ENCODE assay signal across 20 mouse cellular contexts in genomic region chr2:38131538-38131937, GRCm38 (mm10).
"Had no signal": no experiment of that assay in that cellular context is flagged by ENCODE, and none has a peak within 500 bp of the region (broad histone marks: within the 10 kb centered on the region; RNA-seq: fewer than 3 reads in every experiment).

No protein-coding gene starts in this region.

- ATAC-seq: intestine, embryonic 15.5 days had no signal

- H3K9me3 ChIP-seq: intestine, embryonic 15.5 days; lung, embryonic 15.5 days; megakaryocyte, embryonic 14.5 days; stomach, embryonic 15.5 days had no signal

- H3K4me2 ChIP-seq: intestine, embryonic 15.5 days; lung, embryonic 15.5 days; midbrain, embryonic 11.5 days; stomach, embryonic 15.5 days had no signal

- H3K4me3 ChIP-seq: intestine, embryonic 15.5 days; layer of hippocampus, adult 2 months; left cerebral cortex, adult 2 months; lung, embryonic 15.5 days; megakaryocyte, embryonic 14.5 days; stomach, embryonic 15.5 days had no signal

- H3K4me1 ChIP-seq: intestine, embryonic 15.5 days; lung, embryonic 15.5 days; stomach, embryonic 15.5 days had no signal

- H3K27me3 ChIP-seq: intestine, embryonic 15.5 days; lung, embryonic 15.5 days; megakaryocyte, embryonic 14.5 days; stomach, embryonic 15.5 days had no signal

- DNase-seq: kidney, adult 18-20 months; kidney, adult 9 months; kidney, postnatal 14 days; kidney, postnatal 4 days; layer of hippocampus, adult 9-11 months; layer of hippocampus, postnatal 36 days; lung, adult 18-20 months; lung, postnatal 10 days; lung, postnatal 36 days; midbrain, embryonic 14.5 days; right cerebral cortex, postnatal 4 days; thymus, adult 18-20 months; thymus, postnatal 36 days had no signal

- H3K9ac ChIP-seq: intestine, embryonic 15.5 days; lung, embryonic 15.5 days; stomach, embryonic 15.5 days had no signal

- H3K36me3 ChIP-seq: intestine, embryonic 15.5 days; lung, embryonic 15.5 days; stomach, embryonic 15.5 days had no signal

- H3K27ac ChIP-seq: intestine, embryonic 15.5 days; layer of hippocampus, adult 2 months; left cerebral cortex, adult 2 months; lung, embryonic 15.5 days; stomach, embryonic 15.5 days had no signal
